Mouse (Mus musculus) stomach, postnatal 0 days (tissue): ENCODE results near the gene Cldn9. TPM values are rescaled to one million over a fixed set of nuclear protein-coding genes. Genes with fewer than 3 reads are reported as not detected.
A peak's percentile ranks its signal among the peaks of the same experiment; 100 is the strongest.

ENCODE experiments used
- ATAC-seq: fragments of 200-750 bp; cut with Nextera tagmentation; 2 replicates; pipeline ENCODE4 v1.8.0; 2017; ENCODE audit not compliant: low FRiP score, low TSS enrichment
- DNase-seq: peaks from one replicate; pipeline ENCODE4 v3.0.0-alpha.2; 2016; ENCODE audit warnings: low spot score
- H3K27ac ChIP-seq: fragments of 300-500 bp; sonication (generic); replicated peaks from 2 replicates; pipeline ENCODE4 v1.5.1; 2014; ENCODE audit warnings: mild to moderate bottlenecking, control low read depth
- H3K27me3 ChIP-seq: fragments of 300-500 bp; sonication (generic); 2 replicates; pipeline ENCODE4 v1.6.1; 2014; ENCODE audit warnings: low read length; ENCODE audit not compliant: control insufficient read depth, insufficient read depth
- H3K36me3 ChIP-seq: fragments of 300-500 bp; sonication (generic); 2 replicates; pipeline ENCODE4 v1.6.1; 2014; ENCODE audit warnings: low read length, mixed read lengths; ENCODE audit not compliant: control insufficient read depth, insufficient read depth
- H3K4me1 ChIP-seq: fragments of 300-500 bp; sonication (generic); replicated peaks from 2 replicates; pipeline ENCODE4 v1.6.1; 2014; ENCODE audit warnings: antibody characterized with exemption; ENCODE audit not compliant: control insufficient read depth, insufficient read depth
- H3K4me2 ChIP-seq: fragments of 300-500 bp; sonication (generic); replicated peaks from 2 replicates; pipeline ENCODE4 v1.6.1; 2014; ENCODE audit warnings: low read depth, mild to moderate bottlenecking, control low read depth, moderate library complexity
- H3K4me3 ChIP-seq: fragments of 300-500 bp; sonication (generic); 2 replicates; pipeline ENCODE4 v1.5.1; 2014; ENCODE audit warnings: low read depth, low read length, control low read depth
- H3K9ac ChIP-seq: fragments of 300-500 bp; sonication (generic); 2 replicates; pipeline ENCODE4 v1.6.1; 2014; ENCODE audit warnings: mild to moderate bottlenecking, low read length, control low read depth, mixed read lengths
- H3K9me3 ChIP-seq: fragments of 300-500 bp; sonication (generic); 2 replicates; pipeline ENCODE4 v1.6.1; 2016; ENCODE audit warnings: low read length; ENCODE audit not compliant: control insufficient read depth
- CTCF ChIP-seq: IDR thresholded peaks from 2 replicates; pipeline ENCODE4 v1.5.1; 2016; ENCODE audit warnings: antibody characterized with exemption, low read depth, mild to moderate bottlenecking, moderate library complexity
- EP300 ChIP-seq: optimal IDR thresholded peaks from 2 replicates; pipeline ENCODE3; 2016; ENCODE audit warnings: antibody characterized with exemption
- WGBS: fragments of 180-500 bp; shearing (Covaris S2); extraction: QIAGEN DNeasy Blood & Tissue Kit; methylation state at CpG from one replicate; pipeline ENCODE4 v1.1.7; 2014; 5-methylcytosine and 5-hydroxymethylcytosine counted together
- polyA plus RNA-seq: library from polyadenylated mRNA; unstranded; fragments of >200 nt; fragmentation: Nextera tagmentation; extraction: Ambion mirVana; gene quantifications from 2 replicates; pipeline ENCODE4 v1.2.1, GENCODE M21; 2015

Gene Cldn9
- polyA plus RNA-seq, 1 experiment from 2014 or later = 0.92 TPM

- Histone ChIP-seq H3K9me3 (no peaks in the 10 kb centered on the region), H3K4me1 (peaks cover 13% of the 10 kb centered on the region), H3K36me3 (no peaks in the 10 kb centered on the region), H3K4me3 (peak within 1 kb of the TSS; percentile 50), H3K27me3 (0 out of 2 replicates have a peak, but pooled peaks cover 2% of the 10 kb centered on the region), H3K27ac (peak within 1 kb of the TSS; percentile 91), H3K9ac (peak within 1 kb of the TSS; percentile 59), H3K4me2 (peak within 1 kb of the TSS; percentile 93)
- no peak for TF ChIP-seq EP300
- no peak for TF ChIP-seq CTCF
- ATAC-seq (peak; percentile 36), DNase-seq (peak; percentile 89)
- WGBS = under 1% methylated on average over 34 of the region's 34 CpGs
Measured at GRCm38 (mm10) chr17:23677236-23677679, 6.6 kb downstream of the Cldn9 start, which contains the start of gene Tnfrsf12a. Gene Tnfrsf12a (minus strand): TSS chr17:23677468.

GRCm38 (mm10) chr17:23676473-23677031 lies 7.3 kb downstream of the Cldn9 start:
- no peak for TF ChIP-seq CTCF
- no peak for TF ChIP-seq EP300
- Histone ChIP-seq H3K4me3 (peak overlapping the region; percentile 50), H3K9ac (peak overlapping the region; percentile 59), H3K4me2 (peak overlapping the region; percentile 93), H3K36me3 (no peaks in the 10 kb centered on the region), H3K4me1 (peaks cover 13% of the 10 kb centered on the region), H3K9me3 (no peaks in the 10 kb centered on the region), H3K27ac (peak overlapping the region; percentile 91), H3K27me3 (0 out of 2 replicates have a peak, but pooled peaks cover 2% of the 10 kb centered on the region)
- no peak for ATAC-seq
- under 1% methylated on average over 37 of the region's 37 CpGs for WGBS
- peak; percentile 66 for DNase-seq

- H3K4me3 ChIP-seq = peak overlapping the region; percentile 50
- ATAC-seq = peak; percentile 41
- TF ChIP-seq CTCF = peak; percentile 54
- no peak for TF ChIP-seq EP300
- 0 out of 2 replicates have a peak, but pooled peaks cover 2% of the 10 kb centered on the region for H3K27me3 ChIP-seq
- no peaks in the 10 kb centered on the region for H3K36me3 ChIP-seq
- 13% methylated on average over 15 of the region's 15 CpGs for WGBS
- DNase-seq = peak; percentile 83
- peak overlapping the region; percentile 93 for H3K4me2 ChIP-seq
- H3K9me3 ChIP-seq = no peaks in the 10 kb centered on the region
- peaks cover 13% of the 10 kb centered on the region for H3K4me1 ChIP-seq
- H3K27ac ChIP-seq = peak overlapping the region; percentile 91
- H3K9ac ChIP-seq = peak overlapping the region; percentile 59
Measured at GRCm38 (mm10) chr17:23675564-23676281, 8.1 kb downstream of the Cldn9 start.

GRCm38 (mm10) chr17:23675127-23675526 lies 8.7 kb downstream of the Cldn9 start:
- no peaks in the 10 kb centered on the region for H3K9me3 ChIP-seq
- TF ChIP-seq CTCF = no peak
- TF ChIP-seq EP300 = no peak
- peak overlapping the region; percentile 93 for H3K4me2 ChIP-seq
- H3K27me3 ChIP-seq = 0 out of 2 replicates have a peak, but pooled peaks cover 2% of the 10 kb centered on the region
- 0 out of 2 replicates have a peak, but pooled peaks cover 2% of the 10 kb centered on the region for H3K36me3 ChIP-seq
- DNase-seq (peak; percentile 79), ATAC-seq (no peak)
- peaks cover 13% of the 10 kb centered on the region for H3K4me1 ChIP-seq
- H3K27ac ChIP-seq = peak overlapping the region; percentile 91
- H3K9ac ChIP-seq = no peak overlapping the region
- peak overlapping the region; percentile 71; the same call in 1 of the 2 replicates for H3K4me3 ChIP-seq
- WGBS = 13% methylated on average over 5 of the region's 5 CpGs

- H3K9ac ChIP-seq = peak overlapping the region; percentile 80
- peak overlapping the region; percentile 93 for H3K4me2 ChIP-seq
- H3K27me3 ChIP-seq = 0 out of 2 replicates have a peak, but pooled peaks cover under 1% of the 10 kb centered on the region
- no peak for ATAC-seq
- DNase-seq = no peak
- no peak for TF ChIP-seq EP300
- no peak for TF ChIP-seq CTCF
- H3K27ac ChIP-seq = peak overlapping the region; percentile 91
- H3K4me1 ChIP-seq = peaks cover 12% of the 10 kb centered on the region
- WGBS = 33% methylated on average over 9 of the region's 9 CpGs
- peaks cover 6% of the 10 kb centered on the region; the same call in 1 of the 2 replicates for H3K36me3 ChIP-seq
- peak overlapping the region; percentile 71 for H3K4me3 ChIP-seq
- no peaks in the 10 kb centered on the region for H3K9me3 ChIP-seq
Measured at GRCm38 (mm10) chr17:23674271-23674952, 9.4 kb downstream of the Cldn9 start.
